Mouse (Mus musculus) layer of hippocampus, adult 8-10 months (tissue): Measurements from ENCODE around the gene Serinc2. TPM values are rescaled to one million over a fixed set of nuclear protein-coding genes. Genes with fewer than 3 reads are reported as not detected.

Experiments
- total RNA-seq, 4 experiments: library from RNA; stranded (reverse); gene quantifications; 2 replicates each; pipeline ENCODE4 v1.2.4; 2022

Serinc2 gene
- total RNA-seq, 4 experiments from 2014 or later: 8.1 to 12.4 (median 10.2) TPM

Other genes starting within 250 kb of the Serinc2 start
- 10 to 100 TPM; 15.2 to 28.1 (median 21.2) TPM for gene Col16a1, start 231.4 kb downstream of the Serinc2 start, total RNA-seq
- gene Pef1, start 176.6 kb downstream of the Serinc2 start, total RNA-seq: 10 to 100 TPM; 60.4 to 74.7 (median 68.3) TPM
- gene Hcrtr1, start 139.8 kb downstream of the Serinc2 start, total RNA-seq: 1 to 10 TPM; 1.6 to 2.9 (median 2.4) TPM
- 10 to 100 TPM in 3 of 4 experiments, 1 to 10 TPM in 1; 9.7 to 11.8 (median 11.0) TPM for gene Tinagl1, start 104.1 kb downstream of the Serinc2 start, total RNA-seq
- gene Gm853, start 56.8 kb downstream of the Serinc2 start, total RNA-seq: 1 to 10 TPM in 1 of 4 experiments, not detected in 3; 1.0 TPM
- 100 to 1,000 TPM in 1 of 4 experiments, 10 to 100 TPM in 3; 87.7 to 102 (median 95.3) TPM for gene Fabp3, start 29.4 kb upstream of the Serinc2 start, total RNA-seq
- 1 to 10 TPM in 2 of 4 experiments, under 1 TPM in 1, not detected in 1; 0.95 to 1.2 (median 1.1) TPM for gene Gm10570, start 29.5 kb upstream of the Serinc2 start, total RNA-seq
- gene Zcchc17, start 80.7 kb upstream of the Serinc2 start, total RNA-seq: 10 to 100 TPM; 51.1 to 63.2 (median 59.1) TPM
- gene Snrnp40, start 80.9 kb upstream of the Serinc2 start, total RNA-seq: 10 to 100 TPM; 29.4 to 32.3 (median 30.6) TPM